Mouse (Mus musculus) kidney, postnatal 0 days (tissue): ENCODE measurements around the gene En2. TPM values are rescaled to one million over a fixed set of nuclear protein-coding genes. Genes with fewer than 3 reads are reported as not detected.
A peak's percentile ranks its signal among the peaks of the same experiment; 100 is the strongest.

Source experiments
- ATAC-seq: fragments of 200-750 bp; cut with Nextera tagmentation; replicated peaks from 2 replicates; pipeline ENCODE4 v1.8.0; 2017; ENCODE audit warnings: low read depth, moderate number of reproducible peaks, moderate TSS enrichment, moderate library complexity; ENCODE audit not compliant: low FRiP score
- DNase-seq: peaks from one replicate; pipeline ENCODE4 v3.0.0-alpha.2; 2016; ENCODE audit warnings: low spot score
- H3K27ac ChIP-seq: fragments of 300-500 bp; sonication (generic); 2 replicates; pipeline ENCODE4 v1.5.1; 2014; ENCODE audit warnings: mild to moderate bottlenecking
- H3K27me3 ChIP-seq: fragments of 300-500 bp; sonication (generic); 2 replicates; pipeline ENCODE4 v1.6.1; 2014; ENCODE audit warnings: low read length, mixed read lengths; ENCODE audit not compliant: insufficient read depth
- H3K36me3 ChIP-seq: fragments of 300-500 bp; sonication (generic); 2 replicates; pipeline ENCODE4 v1.6.1; 2014; ENCODE audit warnings: low read length, mixed read lengths; ENCODE audit not compliant: insufficient read depth
- H3K4me1 ChIP-seq: fragments of 300-500 bp; sonication (generic); replicated peaks from 2 replicates; pipeline ENCODE4 v1.6.1; 2014; ENCODE audit warnings: antibody characterized with exemption, low read length, mixed read lengths; ENCODE audit not compliant: insufficient read depth
- H3K4me2 ChIP-seq: fragments of 300-500 bp; sonication (generic); 2 replicates; pipeline ENCODE4 v1.6.1; 2014; ENCODE audit warnings: mild to moderate bottlenecking, low read length, moderate library complexity, mixed read lengths
- H3K4me3 ChIP-seq: fragments of 300-500 bp; sonication (generic); replicated peaks from 2 replicates; pipeline ENCODE4 v1.5.1; 2014; ENCODE audit warnings: low read depth, low read length
- H3K9ac ChIP-seq: fragments of 300-500 bp; sonication (generic); 2 replicates; pipeline ENCODE4 v1.6.1; 2014; ENCODE audit warnings: low read depth, low read length
- H3K9me3 ChIP-seq: fragments of 300-500 bp; sonication (generic); replicated peaks from 2 replicates; pipeline ENCODE4 v1.6.1; 2016; ENCODE audit warnings: low read length, inconsistent platforms, mixed read lengths
- CTCF ChIP-seq: IDR thresholded peaks from 2 replicates; pipeline ENCODE4 v1.5.1; 2016; ENCODE audit warnings: antibody characterized with exemption, low read depth, mild to moderate bottlenecking, moderate library complexity
- WGBS: fragments of 180-500 bp; shearing (Covaris S2); extraction: QIAGEN DNeasy Blood & Tissue Kit; methylation state at CpG from one replicate; pipeline ENCODE4 v1.1.7; 2014; 5-methylcytosine and 5-hydroxymethylcytosine counted together
- polyA plus RNA-seq: library from polyadenylated mRNA; unstranded; fragments of >200 nt; fragmentation: Nextera tagmentation; extraction: Ambion mirVana; gene quantifications from 2 replicates; pipeline ENCODE4 v1.2.1, GENCODE M21; 2015

The En2 gene
- polyA plus RNA-seq, 1 experiment from 2014 or later: not detected

GRCm38 (mm10) chr5:28122491-28123454 lies 42.7 kb upstream of the En2 start:
- Histone ChIP-seq H3K27ac (no peak overlapping the region), H3K4me2 (peak overlapping the region; percentile 25; the same call in 1 of the 2 replicates), H3K9me3 (no peaks in the 10 kb centered on the region), H3K36me3 (no peaks in the 10 kb centered on the region), H3K9ac (no peak overlapping the region), H3K4me1 (no peaks in the 10 kb centered on the region; the same call in 1 of the 2 replicates), H3K27me3 (peaks cover 70% of the 10 kb centered on the region), H3K4me3 (no peak overlapping the region)
- under 1% methylated on average over 27 of the region's 27 CpGs for WGBS
- TF ChIP-seq CTCF: peak; percentile 67
- DNase-seq: peak; percentile 83
- peak; percentile 57; the same call in 1 of the 2 replicates for ATAC-seq

- no peak overlapping the region for H3K4me3 ChIP-seq
- TF ChIP-seq CTCF: no peak
- DNase-seq: no peak
These were observed 42.1 kb upstream of the En2 start for GRCm38 (mm10) chr5:28123455-28123825.

GRCm38 (mm10) chr5:28124321-28125230 lies 40.9 kb upstream of the En2 start:
- 5% methylated on average over 28 of the region's 28 CpGs for WGBS
- ATAC-seq (no peak; the same call in 1 of the 2 replicates), DNase-seq (no peak)
- Histone ChIP-seq H3K9ac (no peak overlapping the region), H3K4me2 (0 out of 2 replicates have a peak overlapping the region, but pooled peaks have one; percentile 8), H3K4me1 (no peaks in the 10 kb centered on the region; the same call in 1 of the 2 replicates), H3K27me3 (peaks cover 61% of the 10 kb centered on the region), H3K27ac (no peak overlapping the region), H3K4me3 (no peak overlapping the region), H3K36me3 (no peaks in the 10 kb centered on the region), H3K9me3 (no peaks in the 10 kb centered on the region)
- no peak for TF ChIP-seq CTCF

More at GRCm38 (mm10) chr5:28123455-28123825, 42.1 kb upstream of the En2 start:
- Histone ChIP-seq H3K36me3 (no peaks in the 10 kb centered on the region), H3K4me2 (peak overlapping the region; percentile 25; the same call in 1 of the 2 replicates), H3K27me3 (peaks cover 67% of the 10 kb centered on the region), H3K9ac (no peak overlapping the region), H3K9me3 (no peaks in the 10 kb centered on the region), H3K27ac (no peak overlapping the region), H3K4me1 (no peaks in the 10 kb centered on the region; the same call in 1 of the 2 replicates)
- no peak for ATAC-seq
- 2% methylated on average over 11 of the region's 11 CpGs for WGBS

- no peaks in the 10 kb centered on the region for H3K4me1 ChIP-seq
- no peak overlapping the region for H3K27ac ChIP-seq
- no peak overlapping the region for H3K4me2 ChIP-seq
- no peak overlapping the region for H3K4me3 ChIP-seq
- DNase-seq (no peak), ATAC-seq (no peak)
- H3K36me3 ChIP-seq: no peaks in the 10 kb centered on the region
- TF ChIP-seq CTCF: no peak
- peaks cover 33% of the 10 kb centered on the region for H3K27me3 ChIP-seq
- H3K9me3 ChIP-seq: no peaks in the 10 kb centered on the region
- no peak overlapping the region for H3K9ac ChIP-seq
- WGBS: 48% methylated on average over 1 of the region's 1 CpGs
These were observed 36.6 kb upstream of the En2 start for GRCm38 (mm10) chr5:28128851-28129250.

- no peaks in the 10 kb centered on the region for H3K36me3 ChIP-seq
- no peak for TF ChIP-seq CTCF
- no peak overlapping the region for H3K4me2 ChIP-seq
- WGBS: 80% methylated on average over 5 of the region's 5 CpGs
- ATAC-seq: no peak
- no peaks in the 10 kb centered on the region for H3K4me1 ChIP-seq
- H3K27ac ChIP-seq: no peak overlapping the region
- H3K9me3 ChIP-seq: no peaks in the 10 kb centered on the region
- H3K27me3 ChIP-seq: peaks cover under 1% of the 10 kb centered on the region; the same call in 1 of the 2 replicates
- no peak for DNase-seq
- H3K4me3 ChIP-seq: no peak overlapping the region
- no peak overlapping the region for H3K9ac ChIP-seq
These were observed 33.3 kb upstream of the En2 start for GRCm38 (mm10) chr5:28132231-28132630.

GRCm38 (mm10) chr5:28136438-28136837 lies 29.1 kb upstream of the En2 start:
- no peaks in the 10 kb centered on the region for H3K36me3 ChIP-seq
- no peaks in the 10 kb centered on the region; the same call in 1 of the 2 replicates for H3K27me3 ChIP-seq
- H3K4me3 ChIP-seq: no peak overlapping the region
- no peak overlapping the region for H3K27ac ChIP-seq
- DNase-seq: no peak
- no peak overlapping the region for H3K9ac ChIP-seq
- no peak for ATAC-seq
- TF ChIP-seq CTCF: no peak
- WGBS: 44% methylated on average over 2 of the region's 2 CpGs
- no peak overlapping the region for H3K4me2 ChIP-seq
- H3K4me1 ChIP-seq: no peaks in the 10 kb centered on the region
- H3K9me3 ChIP-seq: no peaks in the 10 kb centered on the region
